ENCODE assay signal across 32 mouse cellular contexts in the genomic region with DNA sequence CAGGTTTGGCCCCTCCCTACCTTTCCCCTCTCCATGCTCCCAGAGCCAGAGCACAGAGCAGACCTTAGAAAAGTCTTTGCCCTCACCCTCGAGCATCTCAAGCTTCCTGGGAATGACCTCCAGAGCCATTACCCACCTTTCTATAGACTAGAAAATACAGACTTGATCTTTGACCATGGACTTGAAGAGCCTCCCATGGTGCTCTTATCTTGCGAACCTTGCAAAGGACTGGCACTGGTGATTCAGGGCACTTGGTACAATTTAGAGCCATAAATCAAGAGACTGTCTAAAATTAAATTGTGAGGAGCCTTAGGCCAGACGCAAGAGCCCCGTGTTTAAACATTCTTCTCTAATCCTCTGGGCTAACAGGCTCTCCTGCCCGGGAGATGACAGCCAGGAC.
"Had no signal": no experiment of that assay in that cellular context is flagged by ENCODE, and none has a peak within 500 bp of the region (broad histone marks: within the 10 kb centered on the region; RNA-seq: fewer than 3 reads in every experiment).

No protein-coding gene starts in this region.

- H3K9me3 ChIP-seq: limb, embryonic 10.5 days; limb, embryonic 12.5 days; limb, embryonic 13.5 days; limb, embryonic 15.5 days; liver, embryonic 12.5 days; liver, embryonic 13.5 days; liver, embryonic 15.5 days; lung, embryonic 15.5 days; midbrain, embryonic 10.5 days; midbrain, embryonic 12.5 days; midbrain, embryonic 13.5 days; midbrain, embryonic 15.5 days; neural tube, embryonic 12.5 days had no signal

- H3K9ac ChIP-seq: limb, embryonic 12.5 days; limb, embryonic 13.5 days; limb, embryonic 15.5 days; liver, embryonic 12.5 days; liver, embryonic 13.5 days; liver, embryonic 14.5 days; liver, embryonic 15.5 days; liver, postnatal 0 days; lung, embryonic 14.5 days; lung, embryonic 15.5 days; midbrain, embryonic 12.5 days; midbrain, embryonic 13.5 days; midbrain, embryonic 15.5 days; neural tube, embryonic 12.5 days had no signal

- H3K36me3 ChIP-seq: limb, embryonic 10.5 days; limb, embryonic 12.5 days; limb, embryonic 13.5 days; limb, embryonic 15.5 days; liver, embryonic 12.5 days; liver, embryonic 13.5 days; liver, embryonic 15.5 days; lung, embryonic 15.5 days; midbrain, embryonic 10.5 days; midbrain, embryonic 12.5 days; midbrain, embryonic 13.5 days; midbrain, embryonic 15.5 days; neural tube, embryonic 12.5 days had no signal

- H3K4me3 ChIP-seq: limb, embryonic 10.5 days; limb, embryonic 12.5 days; limb, embryonic 13.5 days; limb, embryonic 15.5 days; liver, embryonic 12.5 days; liver, embryonic 13.5 days; liver, embryonic 15.5 days; lung, embryonic 15.5 days; megakaryocyte, embryonic 14.5 days; midbrain, embryonic 10.5 days; midbrain, embryonic 12.5 days; midbrain, embryonic 13.5 days; midbrain, embryonic 15.5 days; myocyte; neural tube, embryonic 12.5 days had no signal

- H3K4me1 ChIP-seq: limb, embryonic 10.5 days; limb, embryonic 12.5 days; limb, embryonic 13.5 days; limb, embryonic 15.5 days; liver, embryonic 13.5 days; liver, embryonic 15.5 days; megakaryocyte, embryonic 14.5 days; midbrain, embryonic 10.5 days; midbrain, embryonic 15.5 days; neural tube, embryonic 12.5 days had no signal

- DNase-seq: left cerebral cortex, postnatal 4 days; liver; liver, embryonic 13.5 days; liver, postnatal 0 days; lung, adult 18-20 months; lung, adult 2 months; lung, embryonic 14.5 days; lung, postnatal 10 days; lung, postnatal 14 days; lung, postnatal 36 days; lung, postnatal 4 days; midbrain, embryonic 14.5 days had no signal

- ATAC-seq: liver, embryonic 12.5 days; liver, postnatal 0 days; lung, postnatal 0 days; midbrain, embryonic 13.5 days; midbrain, embryonic 15.5 days; midbrain, embryonic 16.5 days had no signal

- H3K4me2 ChIP-seq: limb, embryonic 12.5 days; limb, embryonic 13.5 days; limb, embryonic 15.5 days; liver, embryonic 11.5 days; liver, embryonic 12.5 days; liver, embryonic 13.5 days; liver, embryonic 15.5 days; lung, embryonic 14.5 days; lung, embryonic 15.5 days; midbrain, embryonic 11.5 days; midbrain, embryonic 12.5 days; midbrain, embryonic 13.5 days; midbrain, embryonic 15.5 days; neural tube, embryonic 12.5 days had no signal

- H3K27ac ChIP-seq: limb, embryonic 10.5 days; limb, embryonic 12.5 days; limb, embryonic 13.5 days; limb, embryonic 15.5 days; liver, embryonic 12.5 days; liver, embryonic 13.5 days; liver, embryonic 14.5 days; liver, embryonic 15.5 days; lung, embryonic 15.5 days; macrophage; midbrain, embryonic 10.5 days; midbrain, embryonic 12.5 days; midbrain, embryonic 13.5 days; midbrain, embryonic 15.5 days; neural tube, embryonic 12.5 days had no signal

- H3K27me3 ChIP-seq: limb, embryonic 12.5 days; limb, embryonic 13.5 days; limb, embryonic 15.5 days; liver, embryonic 12.5 days; liver, embryonic 13.5 days; liver, embryonic 15.5 days; lung, embryonic 15.5 days; megakaryocyte, embryonic 14.5 days; midbrain, embryonic 12.5 days; midbrain, embryonic 13.5 days; midbrain, embryonic 15.5 days; neural tube, embryonic 12.5 days had no signal
